Mouse (Mus musculus) heart, postnatal 10 days (tissue): ENCODE results near the gene Fat3. TPM values are rescaled to one million over a fixed set of nuclear protein-coding genes. Genes with fewer than 3 reads are reported as not detected.
A peak's percentile ranks its signal among the peaks of the same experiment; 100 is the strongest.

Source experiments
- DNase-seq, 2 experiments: peaks; one replicate each; pipeline ENCODE4 v3.0.0; 2021
- intact Hi-C: fragments of 180-260 bp; cut with DNase I; formaldehyde crosslinking; loops from one replicate; pipeline ENCODE4 v1.15.1; 2025
- total RNA-seq, 2 experiments: library from RNA; stranded (reverse); gene quantifications; 2 replicates each; pipeline ENCODE4 v1.2.3; 2021

The Fat3 gene
- total RNA-seq, 2 experiments from 2014 or later, result 1.3 to 1.4 TPM

GRCm38 (mm10) chr9:16312599-16313197 lies 188.4 kb downstream of the Fat3 start:
- DNase-seq, result no peak
- intact Hi-C loops, result no loop called here

- no peak for DNase-seq
- intact Hi-C loops, result no loop called here
Observed at GRCm38 (mm10) chr9:16310855-16311848, 189.9 kb downstream of the Fat3 start.

- intact Hi-C loops, result no loop called here
- no peak for DNase-seq
Observed at GRCm38 (mm10) chr9:16310305-16310704, 190.8 kb downstream of the Fat3 start.

GRCm38 (mm10) chr9:16307789-16308188 lies 193.3 kb downstream of the Fat3 start:
- no peak for DNase-seq
- intact Hi-C loops, result no loop called here

GRCm38 (mm10) chr9:16306222-16306621 lies 194.9 kb downstream of the Fat3 start:
- intact Hi-C loops, result no loop called here
- no peak for DNase-seq

GRCm38 (mm10) chr9:16305396-16306086 lies 195.5 kb downstream of the Fat3 start:
- peak in 1 of 2 experiments; percentile 12 for DNase-seq

GRCm38 (mm10) chr9:16304949-16305348 lies 196.1 kb downstream of the Fat3 start:
- no peak for DNase-seq
- intact Hi-C loops, result no loop called here

More at GRCm38 (mm10) chr9:16305396-16306086, 195.5 kb downstream of the Fat3 start:
- intact Hi-C loops, result no loop called here

GRCm38 (mm10) chr9:16302484-16302883 lies 198.6 kb downstream of the Fat3 start:
- no peak for DNase-seq
- intact Hi-C loops, result no loop called here

- DNase-seq, result no peak
- intact Hi-C loops, result no loop called here
Observed at GRCm38 (mm10) chr9:16297935-16298334, 203.2 kb downstream of the Fat3 start.

GRCm38 (mm10) chr9:16293928-16294806 lies 206.9 kb downstream of the Fat3 start:
- intact Hi-C loops, result no loop called here
- no peak for DNase-seq

GRCm38 (mm10) chr9:16292492-16292891 lies 208.6 kb downstream of the Fat3 start:
- intact Hi-C loops, result no loop called here
- DNase-seq, result no peak

- intact Hi-C loops, result no loop called here
Observed at GRCm38 (mm10) chr9:16290911-16291310, 210.2 kb downstream of the Fat3 start.

GRCm38 (mm10) chr9:16283033-16283432 lies 218.1 kb downstream of the Fat3 start:
- DNase-seq, result no peak
- intact Hi-C loops, result no loop called here

More at GRCm38 (mm10) chr9:16290911-16291310, 210.2 kb downstream of the Fat3 start:
- no peak for DNase-seq

- intact Hi-C loops, result no loop called here
- DNase-seq, result no peak
Observed at GRCm38 (mm10) chr9:16282291-16282804, 218.7 kb downstream of the Fat3 start.

- intact Hi-C loops, result no loop called here
- DNase-seq, result no peak
Observed at GRCm38 (mm10) chr9:16275589-16275988, 225.5 kb downstream of the Fat3 start.

GRCm38 (mm10) chr9:16274130-16274529 lies 227.0 kb downstream of the Fat3 start:
- no peak for DNase-seq
- intact Hi-C loops, result no loop called here

GRCm38 (mm10) chr9:16272810-16273209 lies 228.3 kb downstream of the Fat3 start:
- no peak for DNase-seq
- intact Hi-C loops, result no loop called here

GRCm38 (mm10) chr9:16270768-16271114 lies 230.3 kb downstream of the Fat3 start:
- intact Hi-C loops, result no loop called here
- no peak for DNase-seq

GRCm38 (mm10) chr9:16270056-16270767 lies 230.9 kb downstream of the Fat3 start:
- DNase-seq, result no peak
- intact Hi-C loops, result no loop called here
